Mouse (Mus musculus) frontal cortex, postnatal 36 days (tissue): Measurements from ENCODE around the gene Usf3.

Experiments
- DNase-seq, 2 experiments: peaks; one replicate each; pipeline ENCODE4 v3.0.0; 2022; ENCODE audit warnings: low spot score in 2 of 2

Gene Usf3

DNA sequence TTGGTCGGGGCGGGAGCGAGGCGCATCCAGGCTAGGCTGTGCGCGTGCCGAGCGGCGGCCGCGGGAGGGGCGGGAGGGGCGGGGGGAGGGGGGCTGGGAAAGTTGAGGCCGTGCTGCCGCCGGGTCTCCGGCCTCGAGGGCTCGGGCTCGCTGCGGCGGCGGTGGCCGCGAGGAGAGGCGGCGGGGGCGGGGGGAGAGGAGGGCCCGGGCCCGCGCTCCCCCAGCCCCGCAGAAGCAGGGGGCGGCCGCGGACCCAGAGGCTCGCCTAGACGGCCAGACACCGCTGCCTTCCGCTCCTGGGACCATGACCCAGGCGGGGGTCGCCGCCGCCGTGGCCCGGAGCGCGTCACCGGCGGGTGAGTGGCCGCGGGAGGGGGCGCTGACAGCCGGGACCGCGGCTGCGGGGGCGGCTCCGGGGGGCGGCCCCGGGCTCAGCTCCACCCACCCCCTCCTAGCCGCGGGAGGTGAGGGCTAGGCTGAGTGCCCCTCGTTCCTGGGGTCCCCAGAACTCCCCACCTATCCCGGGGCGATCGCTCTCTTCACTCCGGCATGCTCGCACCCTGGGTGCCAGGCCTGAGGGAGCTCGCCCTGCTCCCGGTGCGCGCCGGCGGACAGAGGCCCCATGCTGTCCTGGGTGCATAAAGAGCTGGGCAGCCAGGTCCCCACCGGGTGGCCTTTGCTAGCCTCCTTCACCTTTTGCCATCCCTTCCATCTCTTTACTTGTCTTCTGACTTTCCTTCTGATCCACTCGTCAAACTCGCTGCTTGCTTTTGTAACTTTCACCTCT, at the start of gene Usf3:
Gene Usf3, plus strand, starts transcription at position 92 of the 787 bp plus-strand sequence.
- DNase-seq, result peak; percentile 38 to 44

DNA sequence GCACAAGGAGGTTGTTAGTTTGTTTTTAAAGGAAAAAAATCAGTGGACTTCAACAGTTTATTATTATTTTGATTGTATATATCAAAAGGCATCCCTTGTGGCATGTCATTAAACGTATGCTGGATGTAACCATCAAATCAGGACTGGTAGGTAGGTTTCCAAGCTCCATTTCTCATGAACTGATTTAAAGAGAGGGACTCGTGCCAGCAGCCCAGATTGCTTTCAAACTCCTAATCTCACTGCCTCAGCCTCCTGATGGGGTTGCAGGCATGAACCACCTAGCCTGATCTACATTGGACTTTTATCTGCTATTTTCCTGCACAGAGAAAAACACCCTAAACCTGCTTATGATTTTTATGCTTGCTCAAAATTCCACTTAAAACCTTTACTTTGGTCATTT, 49.3 kb upstream of the Usf3 start:
- DNase-seq, result no peak

DNA sequence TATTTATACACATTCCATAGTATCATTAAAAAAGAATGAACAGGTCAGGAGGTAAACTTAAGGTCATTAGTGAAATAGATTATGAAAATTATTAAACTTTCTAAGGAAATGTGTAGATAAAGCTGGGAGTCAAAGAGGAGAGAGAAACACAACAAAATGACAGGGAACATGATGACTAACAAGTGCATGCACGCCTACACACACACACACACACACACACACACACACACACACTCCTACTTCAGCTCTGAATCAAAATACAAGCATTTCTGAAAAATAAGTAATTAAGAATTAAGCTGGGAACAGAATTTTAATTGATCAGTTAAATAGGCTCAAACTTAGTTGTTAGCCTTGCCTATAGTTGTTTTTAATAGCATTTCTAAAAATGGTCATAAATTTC, 48.3 kb upstream of the Usf3 start:
- no peak for DNase-seq

DNA sequence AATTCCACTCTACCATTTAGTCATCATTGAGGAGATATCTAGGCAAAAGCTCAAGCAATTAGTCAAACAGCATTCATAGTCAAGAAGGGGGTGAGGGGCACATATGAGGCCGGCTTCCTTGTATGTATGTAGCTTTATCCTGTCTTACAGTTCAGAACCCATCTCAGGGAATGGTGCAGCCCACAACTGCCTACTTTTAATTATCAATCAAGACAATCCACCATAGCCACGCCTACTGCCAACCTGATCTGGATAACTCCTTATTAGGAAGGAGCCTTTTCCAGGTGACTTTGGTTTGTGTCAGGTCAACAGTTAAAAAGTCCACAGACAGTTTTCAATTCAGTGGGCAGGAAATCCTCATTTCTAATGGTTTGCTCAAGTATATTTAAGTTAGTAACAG, 47.6 kb upstream of the Usf3 start:
- no peak for DNase-seq

DNA sequence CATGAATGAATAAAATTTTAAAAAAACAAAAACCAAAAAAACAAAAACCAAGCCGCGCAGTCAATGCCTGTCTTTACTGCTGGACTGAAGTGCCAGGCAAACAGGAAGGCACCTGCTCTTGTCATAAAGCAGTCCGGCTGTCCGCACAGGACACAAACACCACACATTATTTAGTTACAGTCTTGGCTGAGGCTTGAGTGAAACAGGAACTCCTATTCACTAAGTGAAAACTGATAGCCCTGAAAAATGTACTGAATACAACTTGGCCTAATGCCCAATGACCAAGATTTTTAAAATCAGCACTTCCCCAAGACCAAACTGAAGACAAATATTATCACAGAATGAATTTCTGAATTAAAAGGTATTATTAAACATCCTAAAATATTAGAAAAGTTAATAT, 46.6 kb upstream of the Usf3 start:
- no peak for DNase-seq

DNA sequence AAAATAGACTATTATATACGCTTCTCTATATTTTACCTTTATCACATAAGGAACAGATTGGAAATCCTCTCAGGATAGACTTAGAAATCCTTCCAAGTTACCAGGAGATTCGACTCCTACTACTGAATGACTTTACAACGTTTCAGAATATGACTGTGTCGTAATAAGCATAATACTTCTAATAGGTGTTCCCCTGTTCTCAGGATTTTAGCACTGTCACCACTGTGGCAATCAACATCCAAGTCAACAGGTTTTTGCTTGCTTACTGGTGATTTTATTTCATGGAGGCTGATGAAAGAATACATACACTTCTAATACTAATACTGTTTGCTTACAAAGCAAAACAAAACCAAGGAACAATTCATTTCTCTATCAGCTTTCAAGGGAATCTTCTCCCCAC, 40.7 kb upstream of the Usf3 start:
- no peak for DNase-seq

DNA sequence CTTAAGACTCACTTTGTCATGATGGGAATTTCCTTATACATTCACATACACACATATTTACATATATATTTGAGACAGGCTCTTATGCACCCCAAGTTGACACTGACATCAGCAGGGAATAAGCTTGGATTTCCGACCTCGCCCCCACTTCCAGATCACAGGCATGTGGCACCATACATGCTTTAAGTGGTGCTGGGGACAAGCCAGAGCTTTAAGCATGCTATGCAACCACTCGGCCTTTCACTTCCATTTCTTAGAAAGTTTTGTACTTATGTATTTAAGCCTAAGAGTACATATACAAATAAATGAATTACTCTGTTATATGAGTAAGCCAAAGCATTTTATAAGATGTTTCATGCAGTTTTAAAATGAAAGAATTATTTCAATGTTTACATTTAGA, 39.9 kb upstream of the Usf3 start:
- no peak for DNase-seq

DNA sequence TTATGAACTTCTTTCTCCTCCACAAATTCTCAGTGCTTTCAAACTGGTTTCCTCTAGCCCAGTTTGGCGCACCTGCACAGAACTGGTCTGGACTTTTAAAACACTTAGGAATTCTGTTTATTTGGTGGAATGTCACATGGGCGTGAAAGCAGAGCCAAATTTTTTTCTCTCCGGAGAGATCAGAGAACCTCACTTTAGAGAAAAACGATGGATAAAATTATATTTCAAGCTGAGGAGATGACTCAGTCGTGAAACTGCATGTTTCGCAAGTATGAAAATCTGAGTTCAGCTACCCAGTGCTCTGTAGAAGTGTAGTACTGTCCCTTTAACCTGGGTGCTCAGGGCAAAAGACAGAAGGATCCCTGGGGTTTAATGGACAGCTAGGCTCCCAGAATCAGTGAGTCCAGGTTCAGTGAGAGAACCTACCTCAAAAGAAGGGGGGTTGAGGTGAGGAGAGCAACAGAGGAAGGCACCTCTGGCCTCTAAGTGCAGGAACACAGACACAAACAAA, 36.5 kb upstream of the Usf3 start:
- DNase-seq, result no peak

DNA sequence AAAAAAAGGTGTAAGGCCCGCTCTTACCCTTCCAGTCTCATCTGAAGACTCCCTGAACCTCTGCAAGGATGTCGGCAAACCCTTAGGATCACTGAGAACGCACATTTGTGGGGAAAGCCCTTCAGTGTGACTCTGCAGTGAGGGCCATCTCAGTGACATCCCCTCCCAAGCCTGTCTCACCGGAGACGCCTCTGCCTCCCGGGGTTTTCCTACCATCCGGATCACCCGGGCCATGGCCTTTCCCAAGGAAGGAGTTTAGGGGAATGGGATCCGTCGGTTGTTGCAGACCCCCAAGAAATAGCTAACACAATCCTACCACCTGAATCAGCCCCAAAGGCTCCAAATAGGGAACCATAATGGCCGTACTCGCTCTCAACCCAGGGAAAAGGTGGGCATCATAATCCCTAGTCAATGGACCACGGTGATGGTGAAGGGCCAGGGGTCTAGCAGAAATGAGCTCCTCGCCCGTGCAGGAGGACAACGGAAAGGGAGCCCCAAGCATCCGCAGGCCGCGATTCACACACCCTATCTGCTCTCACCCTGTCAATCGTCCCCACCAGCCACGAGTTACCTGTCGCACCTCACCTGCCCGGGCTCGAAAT, 34.6 kb upstream of the Usf3 start:
- DNase-seq, result no peak

DNA sequence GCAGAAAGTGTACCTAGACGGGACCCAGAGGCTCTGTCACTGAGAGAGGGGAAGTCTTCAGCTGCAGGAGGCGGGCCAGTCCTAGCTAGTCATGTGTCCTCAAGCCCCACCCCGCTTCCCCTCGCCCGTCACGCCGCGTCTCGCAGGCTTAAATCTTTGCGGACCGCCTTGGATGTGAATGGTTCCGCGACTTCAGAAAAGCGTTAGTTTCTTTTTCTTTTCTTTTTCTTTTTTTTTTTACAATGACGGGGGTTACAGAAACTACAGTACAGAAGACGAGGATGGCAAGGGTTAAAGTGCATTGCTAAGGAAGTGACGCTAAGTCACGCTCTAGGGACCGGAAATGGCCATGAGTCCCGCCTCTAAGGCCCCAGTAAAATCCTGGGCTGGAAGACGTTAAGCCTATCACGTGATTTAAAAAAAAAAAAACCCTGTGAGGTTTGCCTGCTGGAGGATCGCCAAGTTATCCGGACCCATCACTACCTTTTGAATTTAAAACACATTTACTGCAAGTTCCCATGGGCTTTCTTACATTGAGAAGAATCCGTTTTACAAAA, 34.0 kb upstream of the Usf3 start:
- DNase-seq, result peak; percentile 88 to 92

DNA sequence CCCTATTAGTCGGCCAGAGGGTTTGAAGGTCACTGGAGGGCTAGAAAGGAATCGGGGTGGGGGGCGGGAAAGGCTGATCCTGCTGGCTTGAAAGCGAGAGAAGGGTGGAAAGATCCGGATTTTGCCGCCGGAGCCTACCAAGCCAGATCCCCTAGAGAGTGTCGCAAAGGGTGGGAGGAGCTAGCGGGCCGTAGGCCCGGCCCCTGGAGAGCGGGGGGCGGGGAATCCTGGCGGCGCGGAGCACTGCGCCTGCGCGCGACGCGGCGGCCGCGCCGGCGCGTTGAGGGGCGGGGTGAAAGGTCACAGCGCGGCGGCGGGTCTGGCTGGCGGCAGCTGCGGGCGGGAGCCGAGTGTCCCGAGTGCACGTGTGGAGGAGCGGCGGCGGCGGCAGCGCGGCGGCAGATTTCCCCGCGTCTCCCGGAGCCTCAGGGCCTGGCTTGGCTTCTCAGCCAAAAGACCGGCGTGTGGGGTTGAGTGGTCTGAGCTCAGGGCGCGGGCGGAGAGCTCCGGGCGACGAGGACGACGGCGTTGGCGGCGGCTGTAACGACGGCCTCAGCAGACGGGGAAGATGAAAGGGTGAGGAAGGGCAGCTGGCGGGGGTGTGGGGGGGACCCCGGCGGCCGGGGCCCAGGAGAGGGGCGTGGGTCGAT, 33.4 kb upstream of the Usf3 start, which contains the start of the genes Atp6v1a and Naa50:
Gene Atp6v1a, minus strand, starts transcription at position 170 of the 650 bp plus-strand sequence.
Gene Naa50, plus strand, starts transcription at position 295 of the 650 bp plus-strand sequence.
- DNase-seq, result peak; percentile 85 to 90

DNA sequence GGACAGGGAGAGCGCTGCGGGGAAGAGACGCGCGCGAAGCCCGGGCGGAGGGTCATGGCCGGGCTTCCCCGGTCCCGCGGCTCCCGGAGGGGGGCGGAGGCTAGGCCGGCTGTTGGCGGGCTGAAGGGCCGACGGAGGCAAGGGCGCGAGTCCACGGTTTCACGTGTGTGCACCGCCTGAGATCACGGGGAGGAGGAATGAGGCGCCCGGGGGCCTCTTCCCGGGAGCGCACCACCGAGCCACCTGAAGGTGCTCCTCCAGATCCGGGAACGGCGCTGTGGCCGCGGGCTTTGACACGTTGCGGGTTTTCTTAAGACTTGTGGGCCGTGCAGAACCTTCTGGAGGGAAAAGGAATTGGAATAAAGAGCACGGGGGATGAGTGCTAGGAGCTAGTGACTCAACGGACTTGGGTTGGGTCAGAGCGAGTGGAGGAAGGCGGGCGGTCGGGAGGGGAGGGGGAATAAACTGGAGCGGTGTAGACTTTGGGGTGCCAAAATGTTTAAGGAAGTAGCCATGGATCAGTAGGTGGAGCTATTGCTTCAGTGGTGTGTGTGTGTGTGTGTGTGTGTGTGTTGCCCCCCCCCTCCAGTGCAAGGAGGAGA, 32.8 kb upstream of the Usf3 start:
- peak; percentile 64 to 69 for DNase-seq

DNA sequence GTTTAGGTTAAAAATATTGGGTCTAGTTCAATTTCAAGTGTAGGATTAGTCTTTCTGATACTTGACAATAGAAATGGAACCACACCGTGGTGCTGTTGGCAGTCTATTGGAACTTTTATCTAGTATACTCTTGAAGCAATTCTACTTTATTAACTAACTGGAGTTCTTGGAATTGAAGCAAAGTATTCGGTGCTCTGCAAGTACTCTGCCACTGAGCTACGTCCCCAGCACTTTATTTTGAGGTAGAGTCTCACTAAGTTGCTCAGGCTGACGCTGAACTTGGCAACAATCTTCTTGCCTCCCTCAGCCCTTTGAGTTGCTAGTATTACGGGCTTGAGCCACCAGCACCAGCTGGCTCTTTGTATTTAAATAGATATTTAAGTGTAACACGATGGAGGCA, 31.6 kb upstream of the Usf3 start:
- peak in 1 of 2 experiments; percentile 60 for DNase-seq

DNA sequence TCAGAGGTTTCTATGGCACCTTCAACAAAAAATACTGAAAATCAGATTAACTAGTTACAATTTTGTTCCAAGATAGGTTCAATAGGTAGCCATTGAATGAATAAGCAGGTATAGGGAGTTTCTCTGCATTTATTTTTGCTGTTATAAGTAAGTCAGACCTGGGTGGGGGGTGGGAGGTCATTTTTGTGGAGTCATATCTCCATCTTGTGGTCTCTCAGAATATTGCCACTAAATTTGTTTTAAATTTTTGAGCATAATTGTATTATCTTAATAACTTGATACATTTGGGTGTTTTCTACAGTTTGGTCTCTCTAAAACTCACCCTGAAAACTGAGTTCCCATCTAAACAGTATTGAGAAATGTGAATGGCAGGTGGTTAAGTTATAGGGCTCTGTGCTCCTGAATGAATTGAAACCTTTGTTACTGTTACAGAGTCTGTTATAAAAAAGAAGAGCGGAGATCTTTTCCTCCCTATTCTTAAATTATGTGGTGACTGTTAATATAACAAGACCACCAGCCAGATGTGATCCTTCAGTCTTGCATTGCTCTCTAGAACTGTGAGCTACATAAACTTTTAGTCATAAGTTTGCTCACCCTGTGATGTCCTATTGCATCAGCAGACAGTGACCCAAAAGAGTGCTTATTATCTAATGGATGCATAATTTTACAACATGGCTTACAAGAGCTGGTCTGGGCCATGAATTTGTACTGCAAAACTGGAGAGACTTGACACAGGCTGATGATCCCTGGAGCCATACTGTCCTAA, 23.9 kb upstream of the Usf3 start:
- DNase-seq, result no peak

DNA sequence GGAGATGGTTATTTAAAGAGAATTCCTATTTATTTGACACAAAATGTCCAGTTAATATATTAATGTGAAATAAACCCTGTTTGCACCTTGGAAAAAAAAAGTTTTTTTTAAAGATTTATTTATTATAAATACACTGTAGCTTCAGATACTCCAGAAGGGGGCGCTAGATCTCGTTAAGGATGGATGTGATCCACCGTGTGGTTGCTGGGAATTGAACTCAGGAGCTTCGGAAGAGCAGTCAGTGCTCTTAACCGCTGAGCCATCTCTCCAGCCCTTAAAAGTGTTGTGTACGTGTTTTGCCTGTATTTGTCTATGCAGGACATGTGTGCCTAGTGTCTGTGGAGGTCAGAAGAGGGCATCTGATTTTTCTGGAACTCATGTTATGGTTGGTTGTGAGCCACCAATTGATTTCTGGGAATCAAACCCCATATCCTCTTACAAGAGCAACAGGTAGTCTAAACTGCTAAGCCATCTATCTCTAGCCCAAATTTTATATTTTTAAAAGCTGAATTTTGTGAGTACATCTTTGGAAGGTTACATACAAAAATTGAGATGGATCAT, 18.5 kb upstream of the Usf3 start:
- no peak for DNase-seq

DNA sequence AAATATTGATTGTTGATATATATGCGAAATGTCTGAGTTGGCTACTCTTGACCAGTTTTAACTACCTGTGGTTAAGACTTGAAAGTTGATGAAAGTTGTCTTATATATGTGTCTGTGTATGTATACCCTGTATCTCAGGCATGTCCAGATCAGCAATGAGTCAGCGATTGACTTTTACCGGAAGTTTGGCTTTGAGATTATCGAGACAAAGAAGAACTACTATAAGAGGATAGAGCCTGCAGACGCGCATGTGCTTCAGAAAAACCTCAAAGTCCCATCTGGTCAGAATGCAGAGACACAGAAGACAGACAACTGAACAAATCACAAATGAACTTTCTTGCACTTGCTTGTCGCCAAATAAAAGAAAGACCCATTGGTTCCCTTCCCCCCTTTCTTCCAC, 13.7 kb upstream of the Usf3 start:
- no peak for DNase-seq

DNA sequence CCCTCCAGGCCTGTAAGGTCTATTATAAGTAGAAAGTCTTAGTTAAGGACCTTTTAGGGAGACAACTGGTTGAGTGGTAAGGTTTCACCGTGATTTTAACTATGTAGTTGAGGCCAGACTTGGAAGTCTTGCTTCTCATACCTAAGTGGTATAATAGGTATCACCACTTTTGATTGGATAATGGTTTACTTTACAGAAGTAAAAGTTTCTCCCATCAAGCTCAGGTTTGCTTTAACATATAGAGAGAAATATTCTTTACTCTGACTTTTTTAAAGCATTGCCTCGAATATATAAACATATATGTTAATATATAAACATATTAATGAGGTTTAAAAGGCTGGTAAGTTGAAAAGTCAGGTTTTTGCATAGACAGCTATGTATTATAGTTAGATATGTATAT, 9.2 kb upstream of the Usf3 start:
- no peak for DNase-seq

DNA sequence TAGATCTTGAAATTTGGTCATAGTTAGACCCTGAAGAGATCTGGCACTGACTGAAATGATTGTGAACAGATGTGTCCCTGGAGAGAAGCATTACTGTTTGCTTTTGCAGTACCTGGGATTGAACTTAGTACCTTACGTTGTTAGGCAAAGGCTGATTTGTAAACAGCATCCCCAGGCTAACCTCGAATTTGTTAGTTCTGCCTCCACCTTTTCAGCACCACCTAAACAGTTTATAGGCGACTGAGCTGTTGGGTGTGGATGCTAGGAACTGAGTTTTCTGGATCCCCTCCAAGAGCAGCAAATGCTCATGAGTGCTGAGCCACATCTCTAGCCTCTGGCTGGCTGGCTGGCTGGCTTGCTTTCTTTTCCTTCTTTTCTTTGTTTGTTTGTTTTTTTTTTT, 7.9 kb upstream of the Usf3 start:
- DNase-seq, result no peak

DNA sequence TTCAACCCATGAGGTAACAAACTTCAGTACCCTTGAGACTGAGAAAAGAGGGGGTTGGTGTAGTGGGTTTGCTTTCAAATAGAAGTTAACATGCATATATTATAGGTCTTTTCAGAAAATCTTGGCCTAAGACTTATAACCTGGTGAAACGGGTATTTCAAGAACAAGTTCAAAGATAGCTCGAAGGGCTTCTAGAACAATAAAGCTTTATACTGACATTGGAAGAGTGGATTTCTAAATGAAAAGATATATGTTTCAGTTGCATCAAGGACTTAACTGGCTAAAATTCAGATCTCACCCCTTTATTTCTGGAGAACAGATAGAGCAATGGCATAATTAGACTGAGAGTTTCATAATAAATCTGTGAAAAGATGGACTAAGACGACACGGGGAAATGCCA, 4.1 kb upstream of the Usf3 start:
- DNase-seq, result no peak

DNA sequence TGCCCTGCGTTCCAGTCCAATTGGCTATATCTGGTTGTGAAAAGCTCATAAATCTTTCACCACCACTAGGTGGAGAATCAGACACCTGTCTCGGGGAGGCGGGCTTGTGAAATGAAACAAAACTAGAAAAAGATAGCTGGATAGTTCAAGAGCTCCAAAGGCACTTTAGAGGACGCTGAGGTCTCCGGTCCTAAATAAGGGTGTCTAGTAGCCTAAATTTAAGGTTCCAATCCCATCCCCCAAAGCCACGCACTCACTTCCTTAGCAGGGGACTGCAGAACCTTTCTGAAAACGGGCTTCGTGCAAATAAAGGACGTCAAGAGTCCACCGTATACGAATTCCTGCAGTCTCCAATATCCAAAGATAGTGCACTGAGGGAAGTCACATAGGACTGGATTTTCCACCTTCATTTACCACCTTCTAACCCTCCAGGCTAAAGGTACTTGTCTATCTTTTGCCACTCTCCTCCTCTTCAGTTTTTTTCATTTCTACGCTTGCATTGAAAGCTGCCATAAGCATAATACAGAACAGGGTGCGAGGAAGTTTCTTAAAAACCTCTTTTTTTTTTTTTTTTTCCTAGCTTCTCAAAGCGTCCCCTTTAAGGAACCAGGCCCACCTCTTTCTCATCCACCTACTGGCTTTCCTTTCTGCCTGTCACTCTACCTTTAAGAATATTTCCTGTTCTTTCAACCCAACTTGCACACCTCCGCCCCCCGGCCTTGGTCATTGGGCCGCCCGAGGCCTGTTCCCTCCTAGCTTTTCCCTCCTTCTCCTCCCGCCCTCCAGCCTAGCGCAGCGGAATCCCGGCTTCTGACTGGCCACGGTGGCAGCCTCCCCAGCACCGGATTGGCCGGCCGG, 520 bp upstream of the Usf3 start:
- DNase-seq, result peak; percentile 98 to 99
